Mouse (Mus musculus) T-cell, adult 2 months (primary cell): ENCODE measurements around the gene Prph.
A peak's percentile ranks its signal among the peaks of the same experiment; 100 is the strongest.

Experiments used
- DNase-seq: peaks from one replicate; pipeline ENCODE4 v3.0.0; 2022; ENCODE audit warnings: low spot score

The Prph gene

GRCm38 (mm10) chr15:99055040-99055439, at the start of gene Prph:
Gene Prph, plus strand, starts transcription at chr15:99055174.
- no peak for DNase-seq

GRCm38 (mm10) chr15:99008801-99009241, 46.2 kb upstream of the Prph start:
- peak; percentile 78 for DNase-seq

GRCm38 (mm10) chr15:99010896-99011295, 44.1 kb upstream of the Prph start:
- no peak for DNase-seq

GRCm38 (mm10) chr15:99011946-99012345, 43.0 kb upstream of the Prph start:
- DNase-seq = no peak

- DNase-seq = no peak
These were observed 40.4 kb upstream of the Prph start for GRCm38 (mm10) chr15:99014496-99015030.

- no peak for DNase-seq
These were observed 37.6 kb upstream of the Prph start for GRCm38 (mm10) chr15:99017355-99017761.

- DNase-seq = no peak
These were observed 37.0 kb upstream of the Prph start for GRCm38 (mm10) chr15:99017986-99018385.

- DNase-seq = no peak
These were observed 36.3 kb upstream of the Prph start for GRCm38 (mm10) chr15:99018630-99019029.

GRCm38 (mm10) chr15:99019436-99019835, 35.5 kb upstream of the Prph start:
- DNase-seq = no peak

GRCm38 (mm10) chr15:99020171-99020570, 34.8 kb upstream of the Prph start:
- no peak for DNase-seq

GRCm38 (mm10) chr15:99021255-99021654, 33.7 kb upstream of the Prph start:
- no peak for DNase-seq

GRCm38 (mm10) chr15:99024668-99025314, 30.2 kb upstream of the Prph start:
- peak; percentile 69 for DNase-seq

GRCm38 (mm10) chr15:99025414-99025813, 29.6 kb upstream of the Prph start:
- DNase-seq = no peak

- peak; percentile 29 for DNase-seq
These were observed 28.7 kb upstream of the Prph start for GRCm38 (mm10) chr15:99026259-99026658.

GRCm38 (mm10) chr15:99027116-99027515, 27.9 kb upstream of the Prph start:
- no peak for DNase-seq

GRCm38 (mm10) chr15:99028874-99029458, 26.0 kb upstream of the Prph start:
- DNase-seq = no peak

GRCm38 (mm10) chr15:99029619-99030584, 25.1 kb upstream of the Prph start, which contains the start of gene Tuba1c:
Gene Tuba1c, plus strand, starts transcription at chr15:99029891.
- DNase-seq = peak; percentile 92

- peak; percentile 29 for DNase-seq
These were observed 24.2 kb upstream of the Prph start for GRCm38 (mm10) chr15:99030585-99031387.

GRCm38 (mm10) chr15:99031388-99031675, 23.6 kb upstream of the Prph start:
- no peak for DNase-seq

- DNase-seq = no peak
These were observed 22.8 kb upstream of the Prph start for GRCm38 (mm10) chr15:99032041-99032725.

GRCm38 (mm10) chr15:99032726-99033250, 22.2 kb upstream of the Prph start:
- DNase-seq = no peak
